In genomic region chr2:180172152-180172551, GRCm38 (mm10) we compare ENCODE assay signal across 8 mouse cellular contexts. TPM values are rescaled to one million over a fixed set of nuclear protein-coding genes. Genes with fewer than 3 reads are reported as not detected.
DNase-seq lines count a peak whose midpoint lies in the region; ATAC-seq and TF ChIP-seq lines count a peak whose summit lies in the region.

No protein-coding gene starts in this region.

- no peaks in the 10 kb centered on the region for H3K27me3 ChIP-seq in lung, embryonic 15.5 days
- H3K27me3 ChIP-seq in intestine, embryonic 15.5 days (replicated peaks) = no peaks in the 10 kb centered on the region
- no peaks in the 10 kb centered on the region for H3K27me3 ChIP-seq in neural tube, embryonic 13.5 days

- 6% methylated on average over 7 of the region's 9 CpGs for WGBS in lung, embryonic 15.5 days
- WGBS in intestine, embryonic 15.5 days = 3% methylated on average over 9 of the region's 9 CpGs
- 5% methylated on average over 8 of the region's 9 CpGs for WGBS in neural tube, embryonic 13.5 days

- peaks cover 25% of the 10 kb centered on the region for H3K4me1 ChIP-seq in lung, embryonic 15.5 days
- H3K4me1 ChIP-seq in cortical plate, adult 2 months (ENCODE audit: control insufficient read depth, insufficient read depth, low read length) = peaks cover 11% of the 10 kb centered on the region
- H3K4me1 ChIP-seq in intestine, embryonic 15.5 days (replicated peaks) = peaks cover 22% of the 10 kb centered on the region
- H3K4me1 ChIP-seq in neural tube, embryonic 13.5 days (replicated peaks) = peaks cover 26% of the 10 kb centered on the region

- no peak for ATAC-seq in lung, embryonic 15.5 days (ENCODE audit: borderline replicate concordance, extremely low read depth, low FRiP score, low TSS enrichment)
- ATAC-seq in intestine, embryonic 15.5 days = no peak
- no peak for ATAC-seq in neural tube, embryonic 13.5 days (ENCODE audit: low read depth)

- DNase-seq in lung, postnatal 25 days (ENCODE audit: low spot score) = no peak
- no peak for DNase-seq in urinary bladder, postnatal 36 days (ENCODE audit: low spot score in 2 of 2)
- DNase-seq in layer of hippocampus, adult 9-11 months = no peak
- DNase-seq in layer of hippocampus, adult 18-20 months (ENCODE audit: low spot score in 2 of 2) = no peak

- TF ChIP-seq CTCF in cortical plate, adult 2 months (IDR thresholded peaks at IDR 0.05; ENCODE audit: extremely low read depth, insufficient read depth, low read length) = no peak

- no peaks in the 10 kb centered on the region for H3K9me3 ChIP-seq in lung, embryonic 15.5 days
- H3K9me3 ChIP-seq in intestine, embryonic 15.5 days = no peaks in the 10 kb centered on the region
- H3K9me3 ChIP-seq in neural tube, embryonic 13.5 days = no peaks in the 10 kb centered on the region

- H3K9ac ChIP-seq in lung, embryonic 15.5 days = peak overlapping the region; percentile 98
- H3K9ac ChIP-seq in intestine, embryonic 15.5 days = peak overlapping the region; percentile 98
- H3K9ac ChIP-seq in neural tube, embryonic 13.5 days = peak overlapping the region; percentile 95

- H3K36me3 ChIP-seq in lung, embryonic 15.5 days = peaks cover 36% of the 10 kb centered on the region
- peaks cover 25% of the 10 kb centered on the region for H3K36me3 ChIP-seq in intestine, embryonic 15.5 days
- H3K36me3 ChIP-seq in neural tube, embryonic 13.5 days = peaks cover 42% of the 10 kb centered on the region

- H3K4me3 ChIP-seq in lung, embryonic 15.5 days = peak overlapping the region; percentile 99
- peak overlapping the region; percentile 77 for H3K4me3 ChIP-seq in cortical plate, adult 2 months (ENCODE audit: insufficient read depth, low read length)
- peak overlapping the region; percentile 100 for H3K4me3 ChIP-seq in intestine, embryonic 15.5 days (replicated peaks)
- peak overlapping the region; percentile 96 for H3K4me3 ChIP-seq in neural tube, embryonic 13.5 days

- TF ChIP-seq POLR2A in cortical plate, adult 2 months (IDR thresholded peaks at IDR 0.05; ENCODE audit: extremely low read depth, insufficient read depth, low read length) = no peak

- no peak overlapping the region; the same call in 1 of the 2 replicates for H3K27ac ChIP-seq in lung, embryonic 15.5 days
- H3K27ac ChIP-seq in cortical plate, adult 2 months (ENCODE audit: insufficient read depth, low read length) = no peak overlapping the region
- H3K27ac ChIP-seq in intestine, embryonic 15.5 days = no peak overlapping the region
- H3K27ac ChIP-seq in neural tube, embryonic 13.5 days (replicated peaks) = peak overlapping the region; percentile 95

- peak overlapping the region; percentile 82 for H3K4me2 ChIP-seq in lung, embryonic 15.5 days
- H3K4me2 ChIP-seq in intestine, embryonic 15.5 days (replicated peaks) = peak overlapping the region; percentile 85
- H3K4me2 ChIP-seq in neural tube, embryonic 13.5 days = peak overlapping the region; percentile 100

RNA-seq across cellular contexts. Expression of gene Adrm1, which starts 0.9 kb away (rescaled TPM):
- 184 and 191 TPM in 2 replicates for polyA plus RNA-seq in lung, embryonic 15.5 days (2015; fragmentation: Nextera tagmentation; extraction: Ambion mirVana)
- 89.8 and 92.1 TPM in 2 replicates for polyA plus RNA-seq in cortical plate, adult 2 months (2012; rRNA removed)
- polyA plus RNA-seq in intestine, embryonic 15.5 days (2015; fragmentation: Nextera tagmentation; extraction: Ambion mirVana) = 172 TPM in 2 replicates
- 190 and 208 TPM in 2 replicates for polyA plus RNA-seq in neural tube, embryonic 13.5 days (2015; fragmentation: Nextera tagmentation; extraction: Ambion mirVana)
- total RNA-seq in layer of hippocampus, adult 18-20 months (2021) = 100 to 1,000 TPM; 103 to 105 TPM

RNA-seq across cellular contexts. Expression of gene Osbpl2, which starts 53.0 kb away (rescaled TPM):
- 30.9 and 32.5 TPM in 2 replicates for polyA plus RNA-seq in lung, embryonic 15.5 days (2015; fragmentation: Nextera tagmentation; extraction: Ambion mirVana)
- polyA plus RNA-seq in cortical plate, adult 2 months (2012; rRNA removed) = 45.3 and 48.2 TPM in 2 replicates
- polyA plus RNA-seq in intestine, embryonic 15.5 days (2015; fragmentation: Nextera tagmentation; extraction: Ambion mirVana) = 29.6 and 32.8 TPM in 2 replicates
- 61.2 and 64.5 TPM in 2 replicates for polyA plus RNA-seq in neural tube, embryonic 13.5 days (2015; fragmentation: Nextera tagmentation; extraction: Ambion mirVana)
- 10 to 100 TPM; 47.6 to 47.9 TPM for total RNA-seq in layer of hippocampus, adult 18-20 months (2021)

RNA-seq across cellular contexts. Expression of gene Lama5, which starts 53.5 kb away (rescaled TPM):
- 79.0 and 83.2 TPM in 2 replicates for polyA plus RNA-seq in lung, embryonic 15.5 days (2015; fragmentation: Nextera tagmentation; extraction: Ambion mirVana)
- polyA plus RNA-seq in cortical plate, adult 2 months (2012; rRNA removed) = 6.0 and 6.2 TPM in 2 replicates
- 30.9 and 37.8 TPM in 2 replicates for polyA plus RNA-seq in intestine, embryonic 15.5 days (2015; fragmentation: Nextera tagmentation; extraction: Ambion mirVana)
- 2.0 and 2.4 TPM in 2 replicates for polyA plus RNA-seq in neural tube, embryonic 13.5 days (2015; fragmentation: Nextera tagmentation; extraction: Ambion mirVana)
- 1 to 10 TPM; 6.6 to 7.2 TPM for total RNA-seq in layer of hippocampus, adult 18-20 months (2021)
